Mouse (Mus musculus) neutrophil, adult 59 days (primary cell): ENCODE data around the gene Idi2. TPM values are rescaled to one million over a fixed set of nuclear protein-coding genes. Genes with fewer than 3 reads are reported as not detected.

ENCODE experiments used
- total RNA-seq, 2 experiments: library from RNA; stranded (reverse); gene quantifications; 1 replicate in 1 of 2; 2 replicates in 1 of 2; pipeline ENCODE4 v1.2.4; 2023

The Idi2 gene
- total RNA-seq, result not detected

GRCm38 (mm10) chr13:8952563-8952962, at the start of gene Idi2:
TSS of gene Idi2 (plus strand) at chr13:8952863.

DNA sequence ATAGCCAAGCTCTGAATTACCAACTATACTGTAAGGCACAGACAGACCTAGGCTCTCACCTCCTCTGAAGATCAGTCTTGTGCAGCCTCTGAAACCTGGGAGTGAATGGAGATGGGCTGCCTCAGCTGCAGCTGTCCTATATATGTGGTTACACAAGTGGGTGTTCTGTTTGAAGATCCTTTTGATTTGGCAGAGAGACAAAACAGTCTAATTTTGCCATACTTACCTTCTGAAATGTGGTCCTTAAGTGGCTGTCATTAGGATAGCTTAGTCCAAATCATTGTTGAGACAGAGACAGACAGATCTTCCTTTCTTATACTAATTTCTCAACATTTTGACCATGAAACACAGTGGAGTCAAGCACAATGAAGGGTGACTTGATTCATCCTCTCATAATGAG, 4.5 kb upstream of the Idi2 start, which contains the start of gene Gm9745:
Gene Gm9745 (minus strand): TSS at position 101 of the 400 bp plus-strand sequence.

DNA sequence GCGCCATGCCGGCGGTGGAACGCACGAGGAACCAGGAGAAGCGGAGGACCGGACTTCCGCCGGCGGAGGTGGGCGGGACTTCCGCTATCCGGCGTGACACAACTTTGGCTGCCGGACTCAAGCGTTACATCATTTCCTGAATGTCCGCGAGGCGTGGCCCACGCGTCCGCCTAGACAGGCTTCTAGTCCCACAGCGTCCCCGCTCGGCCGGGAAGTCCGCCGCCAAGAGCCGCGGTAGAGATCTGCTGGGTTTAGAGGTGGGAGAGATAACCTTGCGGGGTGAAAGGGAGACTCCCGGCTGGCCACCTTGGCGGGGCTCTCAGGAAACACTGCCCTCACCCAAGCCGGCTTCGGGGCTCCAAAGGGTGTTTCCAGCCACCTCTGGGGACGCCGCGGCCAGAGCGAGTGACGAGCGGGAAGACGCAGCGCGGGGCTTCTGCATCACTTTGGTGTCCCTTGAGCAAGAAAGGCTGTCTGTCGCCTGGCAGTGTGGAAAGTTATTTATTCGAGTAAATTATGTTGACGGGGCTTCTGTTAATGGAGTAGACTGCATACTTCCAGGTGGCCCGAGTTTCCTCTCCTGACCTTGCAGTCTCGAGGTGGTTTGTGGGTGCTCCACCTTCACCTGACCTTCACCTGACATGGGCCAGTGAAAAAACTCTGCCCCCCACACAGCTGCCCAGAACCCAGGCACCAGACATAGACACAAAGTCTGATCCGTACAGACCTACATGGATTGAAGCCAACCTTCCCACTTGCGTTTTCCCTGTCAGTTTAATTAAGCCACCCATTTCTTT, 43.5 kb downstream of the Idi2 start, which contains the start of gene Gtpbp4:
Gene Gtpbp4 (minus strand): TSS at position 94 of the 797 bp plus-strand sequence.

Other genes starting within 250 kb of the Idi2 start
- gene Wdr37, start 81.0 kb upstream of the Idi2 start, total RNA-seq, result 10 to 100 TPM; 43.3 to 44.0 TPM
- 10 to 100 TPM; 10.1 to 12.6 TPM for gene Idi1, start 67.4 kb upstream of the Idi2 start, total RNA-seq
- gene Gm9745, start 4.6 kb upstream of the Idi2 start, total RNA-seq, result not detected
- 10 to 100 TPM; 20.4 to 25.1 TPM for gene Gtpbp4, start 43.2 kb downstream of the Idi2 start, total RNA-seq
- gene Larp4b, start 141.0 kb downstream of the Idi2 start, total RNA-seq, result 100 to 1,000 TPM; 111 to 112 TPM